Mouse (Mus musculus): ENCODE measurements around the gene Fmo5.

The Fmo5 gene

DNA sequence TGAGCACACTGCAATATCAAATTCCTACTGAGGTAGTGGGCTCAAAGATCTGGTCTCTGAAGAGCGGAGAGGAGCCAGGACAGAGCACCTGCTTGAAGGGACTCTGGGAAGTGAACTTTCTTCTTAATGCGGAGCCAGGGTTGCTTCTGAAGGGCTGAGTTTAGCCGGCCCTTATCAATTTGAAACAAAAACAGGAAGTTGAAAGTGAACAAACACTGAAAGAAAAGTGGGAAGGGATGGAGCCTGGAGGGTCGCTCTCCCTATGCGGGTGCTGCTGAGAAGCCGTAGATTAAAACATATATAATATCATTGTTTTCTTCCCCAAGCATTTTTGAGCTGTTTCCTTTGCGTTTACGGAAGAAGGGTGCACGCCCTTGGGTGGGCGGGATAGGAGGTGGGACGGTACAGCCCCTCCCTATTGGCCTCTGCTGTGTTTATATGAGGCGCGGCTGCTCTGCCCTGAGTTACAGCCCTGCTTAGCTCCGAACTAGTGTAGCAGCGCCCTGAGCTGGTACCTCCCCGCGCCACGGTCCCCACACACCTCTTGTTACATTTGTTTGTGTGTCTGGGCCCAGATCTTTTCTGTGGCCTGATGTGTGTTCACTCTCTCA is at the start of gene Fmo5:
Fmo5 (plus strand) TSS at position 414 of the 611 bp plus-strand sequence.
- in situ Hi-C loops (cut with MboI, MseI): no loop called here

DNA sequence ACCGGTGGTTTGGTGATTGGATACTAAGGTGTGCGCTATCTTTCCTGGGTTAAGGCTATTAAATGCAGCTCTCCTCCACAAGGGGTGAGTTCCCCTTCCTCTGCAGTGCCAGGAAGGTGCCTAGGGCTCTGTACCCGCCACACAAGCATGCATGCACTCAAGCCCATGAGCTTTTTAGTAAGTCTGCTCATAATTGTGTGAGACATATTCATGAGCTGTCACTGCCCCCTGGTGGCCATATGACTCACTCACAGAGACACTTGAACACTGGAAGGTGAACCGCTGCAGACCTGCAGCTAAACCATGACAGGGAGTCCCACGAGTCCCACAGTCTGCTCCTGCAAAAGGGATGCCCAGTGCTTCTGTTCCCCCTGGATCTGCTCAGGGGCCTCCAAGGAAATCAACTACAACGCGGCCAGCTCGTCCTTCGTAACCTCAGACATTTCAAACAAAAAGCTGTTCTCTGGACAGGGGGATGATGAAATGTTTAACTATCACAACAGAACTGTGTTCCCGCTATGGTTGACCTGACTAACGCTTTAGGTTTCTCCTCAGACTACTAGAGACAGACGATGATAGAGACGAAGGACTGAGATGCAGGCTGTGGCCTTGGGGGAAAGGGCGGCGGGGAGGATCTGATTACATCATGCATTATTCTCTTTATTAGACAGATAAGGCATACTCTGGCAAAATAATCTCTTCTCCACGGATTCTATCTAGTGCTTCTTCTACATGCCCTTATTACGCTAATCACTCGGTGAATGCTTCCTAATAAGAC is 43.0 kb upstream of the Fmo5 start:
- in situ Hi-C loops (cut with MboI, MseI): no loop called here

GRCm38 (mm10) chr3:97587656-97588055 is 40.9 kb upstream of the Fmo5 start:
- in situ Hi-C loops (cut with MboI, MseI): no loop called here

DNA sequence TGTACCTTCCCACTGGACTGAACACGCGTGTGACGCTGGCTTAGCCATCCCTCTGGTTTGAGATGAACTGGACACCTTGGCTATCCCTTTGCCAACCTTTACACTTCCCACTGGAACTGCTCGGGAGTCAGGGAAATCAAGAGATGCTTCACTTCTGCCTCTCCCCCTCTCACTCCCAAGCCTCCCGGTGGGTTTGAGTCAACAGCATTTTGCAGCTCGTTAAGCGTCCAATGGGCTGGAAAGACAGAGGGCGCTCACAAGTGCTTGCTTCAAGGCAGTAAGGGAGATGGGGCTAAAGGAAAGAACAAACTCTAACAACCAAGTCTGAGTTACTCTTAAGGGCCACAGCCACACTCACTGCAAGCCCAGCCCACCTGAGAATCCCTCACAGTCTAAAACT is 37.9 kb upstream of the Fmo5 start:
- in situ Hi-C loops (cut with MboI, MseI): no loop called here

DNA sequence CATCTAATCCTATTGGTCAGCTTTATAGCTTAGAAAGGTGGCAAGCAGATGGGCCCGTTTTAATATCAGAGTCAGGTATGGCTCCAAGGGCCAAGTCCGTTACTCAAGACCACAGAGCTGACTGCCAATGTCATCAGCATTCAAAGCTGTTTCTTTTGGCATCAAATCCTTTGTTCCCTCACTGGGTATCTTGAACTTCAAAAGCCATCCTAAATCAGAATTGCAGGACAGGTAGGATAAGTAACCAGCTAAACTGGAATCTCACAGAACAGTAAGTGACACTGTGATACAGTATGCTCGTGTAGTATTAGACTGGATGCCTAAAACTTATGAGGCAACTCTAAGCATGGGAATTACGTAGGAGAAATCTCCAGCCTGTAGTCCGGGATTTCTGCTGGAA is 35.5 kb upstream of the Fmo5 start:
- in situ Hi-C loops (cut with MboI, MseI): no loop called here

DNA sequence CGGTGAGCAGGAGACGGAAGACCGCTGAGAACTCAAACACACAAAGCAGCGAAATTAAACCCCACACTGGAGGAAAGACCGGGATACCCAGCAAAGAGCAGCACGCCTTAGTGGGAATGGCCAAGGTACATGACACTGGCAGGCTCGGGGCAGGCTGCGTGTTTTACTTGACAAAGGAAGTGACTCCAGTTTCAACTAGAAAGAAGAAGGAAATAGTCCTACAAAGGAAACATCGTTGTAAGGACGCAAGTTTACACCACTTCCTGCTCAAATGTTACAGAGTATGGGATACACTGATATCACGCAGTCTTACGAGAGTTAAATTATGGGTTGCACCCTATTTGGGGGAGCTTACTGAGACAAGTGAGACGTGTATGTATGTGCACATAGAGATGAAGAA is 34.5 kb upstream of the Fmo5 start:
- in situ Hi-C loops (cut with MboI, MseI): no loop called here

GRCm38 (mm10) chr3:97595066-97595465 is 33.5 kb upstream of the Fmo5 start:
- in situ Hi-C loops (cut with MboI, MseI): no loop called here

GRCm38 (mm10) chr3:97596796-97597195 is 31.8 kb upstream of the Fmo5 start:
- in situ Hi-C loops (cut with MboI, MseI): no loop called here

DNA sequence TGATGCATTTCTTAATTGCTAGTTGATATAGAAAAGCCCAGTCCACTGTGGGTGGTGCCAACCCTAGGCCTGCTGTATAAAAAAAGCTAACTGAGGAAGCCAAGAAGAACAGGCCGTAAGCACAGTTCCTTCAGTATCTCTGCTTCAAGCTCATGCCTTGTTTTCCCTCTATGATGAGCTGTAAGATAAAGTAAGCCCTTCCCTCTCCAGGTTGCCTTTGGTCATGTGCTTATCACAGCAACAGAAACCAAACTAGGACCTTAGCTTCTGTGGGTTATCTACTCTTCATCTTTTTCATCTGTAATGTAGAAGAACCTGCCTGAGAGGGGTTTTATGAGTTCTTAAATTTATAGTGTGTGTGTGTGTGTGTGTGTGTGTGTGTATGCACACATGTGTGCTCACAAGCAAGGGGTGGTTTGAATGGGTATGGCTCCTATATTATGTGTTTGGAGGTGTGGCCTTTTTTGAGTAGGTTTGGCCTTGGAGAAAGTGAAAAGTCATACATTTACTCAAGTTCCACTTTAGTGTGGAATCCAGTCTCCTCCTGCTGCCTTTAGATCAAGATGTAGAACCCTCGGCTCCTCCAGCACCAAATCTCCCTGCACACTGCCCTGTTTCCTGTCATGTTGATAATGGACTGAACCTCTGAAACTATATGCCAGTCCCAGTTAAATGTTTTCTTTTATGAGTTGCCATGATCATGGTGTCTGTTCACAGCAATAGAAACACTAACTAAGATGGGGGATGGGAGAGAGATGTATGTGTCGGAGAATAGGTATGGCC is 28.4 kb upstream of the Fmo5 start:
- in situ Hi-C loops (cut with MboI, MseI): no loop called here

GRCm38 (mm10) chr3:97609201-97609844 is 19.3 kb upstream of the Fmo5 start:
- in situ Hi-C loops (cut with MboI, MseI): no loop called here

- in situ Hi-C loops (cut with MboI, MseI): no loop called here
Observed at GRCm38 (mm10) chr3:97609845-97610410, 18.7 kb upstream of the Fmo5 start, which contains the start of gene Chd1l. Gene Chd1l, minus strand, starts transcription at chr3:97610203.

- in situ Hi-C loops (cut with MboI, MseI): no loop called here
Observed at GRCm38 (mm10) chr3:97611021-97611420, 17.6 kb upstream of the Fmo5 start.

DNA sequence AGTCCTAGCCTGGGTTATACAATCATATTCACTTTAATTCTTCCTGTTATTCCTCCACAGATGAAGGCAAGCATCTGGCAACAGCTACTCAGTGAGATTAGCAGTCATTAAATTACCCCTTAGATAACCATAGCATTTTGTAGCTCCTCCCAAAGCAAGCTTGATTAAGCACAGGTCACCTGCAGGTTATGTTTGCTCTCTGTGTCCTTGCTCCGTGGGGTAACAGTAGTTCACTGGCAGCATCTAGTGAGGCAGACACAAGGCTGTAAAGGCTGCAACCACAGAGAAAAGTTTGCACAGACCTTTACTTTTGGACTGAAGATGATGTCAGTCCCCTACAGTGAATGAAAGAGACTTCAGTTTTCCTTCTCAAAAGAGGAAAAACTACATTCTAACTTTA is 13.4 kb upstream of the Fmo5 start:
- in situ Hi-C loops (cut with MboI, MseI): no loop called here

- in situ Hi-C loops (cut with MboI, MseI): no loop called here
Observed at GRCm38 (mm10) chr3:97615933-97616332, 12.7 kb upstream of the Fmo5 start.

GRCm38 (mm10) chr3:97617091-97617825 is 11.3 kb upstream of the Fmo5 start:
- in situ Hi-C loops (cut with MboI, MseI): no loop called here

- in situ Hi-C loops (cut with MboI, MseI): no loop called here
Observed at GRCm38 (mm10) chr3:97617899-97618298, 10.7 kb upstream of the Fmo5 start.

DNA sequence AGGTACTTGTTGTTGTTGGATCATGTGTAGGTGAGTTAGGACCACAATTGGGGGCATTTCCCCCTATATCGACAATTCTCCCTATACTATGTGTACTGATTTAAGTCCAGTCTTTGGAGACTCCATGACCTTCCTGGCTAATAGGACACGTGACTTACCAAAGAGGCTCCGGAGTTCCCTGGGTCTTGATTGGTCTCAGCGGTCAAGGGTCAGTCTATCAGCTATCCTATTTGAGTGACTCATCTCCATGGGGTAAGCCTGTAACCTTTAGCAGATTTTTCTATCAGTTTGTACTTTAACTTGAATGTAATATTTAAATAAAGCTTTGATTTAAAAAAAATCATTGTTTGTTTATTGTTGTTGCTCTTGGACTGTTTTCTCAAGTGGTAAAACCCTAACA is 7.9 kb upstream of the Fmo5 start:
- in situ Hi-C loops (cut with MboI, MseI): no loop called here

- in situ Hi-C loops (cut with MboI, MseI): no loop called here
Observed at GRCm38 (mm10) chr3:97624611-97625010, 4.0 kb upstream of the Fmo5 start.

GRCm38 (mm10) chr3:97627893-97628292 is 711 bp upstream of the Fmo5 start:
- in situ Hi-C loops (cut with MboI, MseI): no loop called here

GRCm38 (mm10) chr3:97629941-97630340 is 1.3 kb downstream of the Fmo5 start:
- in situ Hi-C loops (cut with MboI, MseI): no loop called here

DNA sequence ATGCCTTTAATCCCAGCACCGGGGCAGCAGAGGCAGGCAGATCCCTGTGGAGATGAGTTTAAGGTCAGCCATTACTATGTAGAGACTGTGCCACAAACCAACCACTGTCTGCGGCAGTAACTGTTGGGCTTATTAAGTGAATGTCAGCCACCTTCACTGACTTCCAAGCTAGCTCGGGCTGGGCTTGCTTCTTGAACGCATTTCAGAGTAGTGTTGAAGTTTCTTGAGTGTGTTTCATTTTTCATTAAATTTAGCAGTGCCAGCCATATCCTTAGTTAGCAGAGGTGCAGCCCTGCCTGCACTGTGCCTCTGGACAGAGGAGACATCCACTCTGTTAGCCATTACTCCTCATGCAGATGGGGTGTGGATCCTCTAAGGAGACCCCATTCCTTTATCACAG is 2.1 kb downstream of the Fmo5 start:
- in situ Hi-C loops (cut with MboI, MseI): no loop called here
